Mouse (Mus musculus) heart, adult 18-20 months (tissue): ENCODE results near the gene Slx1b. TPM values are rescaled to one million over a fixed set of nuclear protein-coding genes. Genes with fewer than 3 reads are reported as not detected.
A peak's percentile ranks its signal among the peaks of the same experiment; 100 is the strongest.
"Not testable (repeated sequence)": the region's sequence is repeated elsewhere in the genome, so short reads cannot be mapped to it uniquely, and the experiment has no call there.

Experiments
- DNase-seq, 2 experiments: peaks; one replicate each; pipeline ENCODE4 v3.0.0; 2021 to 2022; ENCODE audit warnings: mixed read lengths in 1 of 2
- long read RNA-seq, 2 experiments: library from polyadenylated mRNA; stranded (forward); transcript quantifications; one replicate each; pipeline ENCODE4 v2.0.0; 2021
- total RNA-seq, 2 experiments: library from RNA; stranded (reverse); gene quantifications; 2 replicates each; pipeline ENCODE4 v1.2.3; 2021

The Slx1b gene
- total RNA-seq, result 1 to 10 TPM; 3.7 to 4.1 TPM
- long read RNA-seq, experiment 1, partial matches to known transcripts, result 1 of 3 reads
- long read RNA-seq, experiment 1, other reads (novel, unspliced or antisense), result 0 of 3 reads
- long read RNA-seq, experiment 2, partial matches to known transcripts, result 1 of 1 reads
- long read RNA-seq, experiment 2, other reads (novel, unspliced or antisense), result 0 of 1 reads

GRCm38 (mm10) chr7:126695631-126696207, at the start of gene Slx1b:
Gene Slx1b (minus strand): TSS chr7:126695784.
- DNase-seq, result peak; percentile 96 to 98

- DNase-seq, result no peak
These were observed 46.4 kb upstream of the Slx1b start for GRCm38 (mm10) chr7:126741964-126742482.

GRCm38 (mm10) chr7:126741452-126741851, 45.9 kb upstream of the Slx1b start:
- no peak for DNase-seq

- DNase-seq, result no peak
These were observed 45.4 kb upstream of the Slx1b start for GRCm38 (mm10) chr7:126740977-126741376.

GRCm38 (mm10) chr7:126740132-126740735, 44.6 kb upstream of the Slx1b start:
- DNase-seq, result no peak

- DNase-seq, result no peak
These were observed 44.0 kb upstream of the Slx1b start for GRCm38 (mm10) chr7:126739551-126739950.

GRCm38 (mm10) chr7:126736122-126736521, 40.5 kb upstream of the Slx1b start:
- no peak for DNase-seq

- not testable (repeated sequence) for DNase-seq
These were observed 34.7 kb upstream of the Slx1b start for GRCm38 (mm10) chr7:126730256-126730789.

GRCm38 (mm10) chr7:126725667-126726066, 30.1 kb upstream of the Slx1b start:
- no peak for DNase-seq

GRCm38 (mm10) chr7:126725077-126725476, 29.5 kb upstream of the Slx1b start:
- no peak for DNase-seq

- DNase-seq, result no peak
These were observed 26.1 kb upstream of the Slx1b start for GRCm38 (mm10) chr7:126721635-126722034.

- no peak for DNase-seq
These were observed 23.3 kb upstream of the Slx1b start for GRCm38 (mm10) chr7:126718787-126719337.

GRCm38 (mm10) chr7:126717566-126717965, 22.0 kb upstream of the Slx1b start:
- no peak for DNase-seq

GRCm38 (mm10) chr7:126715679-126716078, 20.1 kb upstream of the Slx1b start:
- no peak for DNase-seq

- no peak for DNase-seq
These were observed 16.3 kb upstream of the Slx1b start for GRCm38 (mm10) chr7:126711910-126712309.

GRCm38 (mm10) chr7:126710266-126710665, 14.7 kb upstream of the Slx1b start:
- no peak for DNase-seq

- no peak for DNase-seq
These were observed 12.8 kb upstream of the Slx1b start for GRCm38 (mm10) chr7:126708175-126708952.

GRCm38 (mm10) chr7:126707442-126708174, 12.0 kb upstream of the Slx1b start, which contains the start of gene Coro1a:
Gene Coro1a (minus strand): TSS chr7:126707787.
- DNase-seq, result no peak

- peak; percentile 73 to 82 for DNase-seq
These were observed 8.8 kb upstream of the Slx1b start for GRCm38 (mm10) chr7:126704121-126704980.

GRCm38 (mm10) chr7:126703757-126704077, 8.1 kb upstream of the Slx1b start:
- no peak for DNase-seq
